Mouse (Mus musculus): ENCODE results near the gene 6030468B19Rik.

- TF ChIP-seq USF1 (IDR thresholded peaks at IDR 0.05; ENCODE audit: low read depth, low read length) (no peak), CTCF (IDR thresholded peaks at IDR 0.05 in 2 of 3, conservative IDR thresholded peaks at IDR 0.05 in 1 of 3; ENCODE audit: control insufficient read depth in 1 of 3, insufficient read depth in 1 of 3, low read depth in 2 of 3, low read length in 3 of 3, poor library complexity in 1 of 3, severe bottlenecking in 1 of 3) (no peak), SMC3 (IDR thresholded peaks at IDR 0.05; ENCODE audit: low read depth, low read length) (no peak), MEF2A (IDR thresholded peaks at IDR 0.05; ENCODE audit: extremely low read depth, insufficient replicate concordance, low read depth, low read length, poor library complexity, severe bottlenecking) (no peak), TAL1 (IDR thresholded peaks at IDR 0.05; ENCODE audit: low read length) (no peak), HCFC1 (IDR thresholded peaks at IDR 0.05; ENCODE audit: low read depth, low read length) (no peak), POLR2A (IDR thresholded peaks at IDR 0.05; ENCODE audit: control insufficient read depth in 1 of 2, insufficient read depth in 1 of 2, low read depth in 1 of 2, low read length in 2 of 2, poor library complexity in 1 of 2) (no peak), MAX (IDR thresholded peaks at IDR 0.05; ENCODE audit: low read length) (no peak), BHLHE40 (IDR thresholded peaks at IDR 0.05; ENCODE audit: borderline replicate concordance, low read depth, low read length) (no peak), ZMIZ1 (IDR thresholded peaks at IDR 0.05; ENCODE audit: low read depth, low read length) (no peak), KAT2A (conservative IDR thresholded peaks at IDR 0.05; ENCODE audit: low read depth, low read length) (no peak), EP300 (IDR thresholded peaks at IDR 0.05; ENCODE audit: low read depth in 1 of 2, low read length in 2 of 2) (no peak), USF2 (IDR thresholded peaks at IDR 0.05; ENCODE audit: borderline replicate concordance in 1 of 2, insufficient read depth in 1 of 2, low read depth in 1 of 2, low read length in 2 of 2) (no peak)
Observed at GRCm38 (mm10) chr11:117821868-117822267, 24.4 kb downstream of the 6030468B19Rik start.

Data from MEL (cell line).